Mouse (Mus musculus) left cerebral cortex, postnatal 10 days (tissue): ENCODE data around the gene 4833420G17Rik. TPM values are rescaled to one million over a fixed set of nuclear protein-coding genes. Genes with fewer than 3 reads are reported as not detected.

Experiments
- total RNA-seq, 2 experiments: library from RNA; stranded (reverse); gene quantifications; 2 replicates each; pipeline ENCODE4 v1.2.3; 2021

The 4833420G17Rik gene
- total RNA-seq, 2 experiments from 2014 or later: 22.3 to 22.8 TPM

Other genes with a start within 250 kb of the 4833420G17Rik start
- gene Paip1, start 34.2 kb upstream of the 4833420G17Rik start, total RNA-seq: 100 to 1,000 TPM in 1 of 2 experiments, 10 to 100 TPM in 1; 99.4 to 103 TPM
- gene Tmem267, start 25.3 kb downstream of the 4833420G17Rik start, total RNA-seq: 10 to 100 TPM; 24.9 to 26.9 TPM
- 1 to 10 TPM; 3.9 TPM for gene 3110070M22Rik, start 25.6 kb downstream of the 4833420G17Rik start, total RNA-seq
- 1 to 10 TPM; 1.9 to 2.1 TPM for gene Ccl28, start 161.1 kb downstream of the 4833420G17Rik start, total RNA-seq
- 100 to 1,000 TPM; 639 to 688 TPM for gene Hmgcs1, start 227.6 kb downstream of the 4833420G17Rik start, total RNA-seq